Mouse (Mus musculus) cerebellum, adult 2 months (tissue): Measurements from ENCODE around the gene Fstl4. TPM values are rescaled to one million over a fixed set of nuclear protein-coding genes. Genes with fewer than 3 reads are reported as not detected.

ENCODE experiments used
- DNase-seq, 2 experiments: peaks; one replicate each; pipeline ENCODE4 v3.0.0; 2021
- H3K27ac ChIP-seq: fragments of 200-500 bp; 2 replicates; pipeline ENCODE4 v1.5.1; 2012; ENCODE audit warnings: low read length, control low read depth, inconsistent platforms; ENCODE audit not compliant: insufficient read depth
- H3K27me3 ChIP-seq: fragments of 200-500 bp; 2 replicates; pipeline ENCODE4 v1.6.1; 2012; ENCODE audit warnings: inconsistent platforms, mild to moderate bottlenecking, low read length, moderate library complexity; ENCODE audit not compliant: control insufficient read depth, insufficient read depth
- H3K4me1 ChIP-seq: fragments of 200-500 bp; 2 replicates; pipeline ENCODE4 v1.6.1; 2011; ENCODE audit warnings: low read length; ENCODE audit not compliant: control insufficient read depth, insufficient read depth
- H3K4me3 ChIP-seq: fragments of 200-500 bp; replicated peaks from 2 replicates; pipeline ENCODE3; 2011; ENCODE audit warnings: mild to moderate bottlenecking, low read depth, low read length, control low read depth; ENCODE audit not compliant: insufficient read depth
- CTCF ChIP-seq: fragments of 200-500 bp; IDR thresholded peaks from 2 replicates; pipeline ENCODE4 v1.5.1; 2011; ENCODE audit warnings: low read depth, mild to moderate bottlenecking, control low read depth, low read length, moderate library complexity, borderline replicate concordance; ENCODE audit not compliant: insufficient read depth
- POLR2A ChIP-seq: fragments of 200-500 bp; IDR thresholded peaks from 2 replicates; pipeline ENCODE4 v1.6.1; 2011; ENCODE audit warnings: low read length, control low read depth, borderline replicate concordance; ENCODE audit not compliant: insufficient read depth
- WGBS: fragments of 180-500 bp; shearing (Covaris S2); methylation state at CpG from one replicate; pipeline ENCODE4 v1.1.7; 2018; 5-methylcytosine and 5-hydroxymethylcytosine counted together
- polyA plus RNA-seq: library from polyadenylated mRNA; depleted of rRNA; stranded (reverse); fragments of >200 nt; gene quantifications from 2 replicates; pipeline ENCODE4 v1.2.3, GENCODE M21; 2012

Gene Fstl4
- polyA plus RNA-seq, 1 experiment: 4.1 TPM

GRCm38 (mm10) chr11:52924196-52924595 lies 159.8 kb downstream of the Fstl4 start:
- WGBS: 77% methylated on average over 2 of the region's 2 CpGs
- Histone ChIP-seq H3K27me3 (no peaks in the 10 kb centered on the region), H3K4me1 (peaks cover 6% of the 10 kb centered on the region), H3K27ac (no peak overlapping the region), H3K4me3 (no peak overlapping the region)
- TF ChIP-seq CTCF: no peak
- DNase-seq: no peak

DNA sequence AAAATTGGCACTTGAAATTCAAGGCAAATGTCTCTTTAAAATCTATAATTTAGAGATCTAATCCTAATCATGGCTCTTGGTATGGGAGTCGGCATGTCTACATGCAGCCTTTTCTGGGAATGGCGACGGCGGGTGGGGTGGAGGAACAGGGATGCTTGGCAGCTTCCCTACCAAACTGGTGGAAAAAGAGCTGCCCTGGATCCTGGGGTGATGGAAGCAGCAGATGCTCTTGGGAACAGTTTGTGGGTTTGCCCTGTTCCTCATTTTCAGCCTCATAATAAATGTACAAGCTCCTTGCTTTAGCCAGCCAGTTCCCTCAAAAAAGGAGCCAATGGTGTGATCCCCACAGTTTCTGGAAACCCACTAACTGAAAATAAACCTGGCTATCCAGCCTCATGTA lies 163.9 kb downstream of the Fstl4 start:
- 47% methylated on average over 4 of the region's 4 CpGs for WGBS
- Histone ChIP-seq H3K4me3 (no peak overlapping the region), H3K27ac (no peak overlapping the region), H3K4me1 (no peaks in the 10 kb centered on the region), H3K27me3 (no peaks in the 10 kb centered on the region)
- DNase-seq: peak in 1 of 2 experiments; percentile 8
- TF ChIP-seq CTCF (no peak), POLR2A (no peak)

DNA sequence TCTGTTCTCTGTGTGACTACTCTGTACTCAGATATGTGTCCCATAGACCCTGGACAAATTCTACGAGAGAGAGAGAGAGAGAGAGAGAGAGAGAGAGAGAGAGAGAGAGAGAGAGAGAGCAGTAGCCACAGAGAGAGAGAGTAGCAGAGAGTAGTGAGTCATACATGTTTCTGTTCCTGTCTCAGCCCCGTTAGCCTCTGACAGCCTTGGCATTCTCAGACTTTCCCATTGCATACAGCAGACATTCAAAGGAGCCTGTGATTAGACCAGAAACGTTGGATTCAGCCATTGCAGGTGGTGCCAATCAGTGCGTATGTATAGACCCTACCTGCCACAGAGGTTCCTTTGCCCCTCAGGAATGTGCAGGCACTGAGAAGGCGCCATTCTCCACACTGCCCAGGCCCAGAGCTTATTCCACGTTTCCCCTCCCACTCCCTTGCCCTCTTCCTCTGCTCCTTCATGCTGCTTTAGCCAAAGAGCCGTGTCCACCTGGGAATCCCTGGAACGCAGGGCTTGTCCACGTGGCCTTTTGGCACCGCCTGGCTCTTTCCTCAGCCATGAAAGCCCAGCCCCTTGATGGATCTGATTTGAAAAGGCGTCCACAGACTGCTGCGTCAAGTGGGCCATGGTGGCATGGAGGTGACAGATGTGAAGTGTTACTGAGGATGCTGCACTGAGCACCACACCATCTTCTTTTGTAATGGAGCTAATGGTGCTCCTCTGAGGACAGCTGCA lies 175.1 kb downstream of the Fstl4 start:
- Histone ChIP-seq H3K4me3 (no peak overlapping the region), H3K27me3 (no peaks in the 10 kb centered on the region), H3K4me1 (peaks cover 4% of the 10 kb centered on the region; the same call in 1 of the 2 replicates), H3K27ac (no peak overlapping the region)
- TF ChIP-seq POLR2A: no peak
- no peak for TF ChIP-seq CTCF
- 46% methylated on average over 12 of the region's 12 CpGs for WGBS
- DNase-seq: no peak

DNA sequence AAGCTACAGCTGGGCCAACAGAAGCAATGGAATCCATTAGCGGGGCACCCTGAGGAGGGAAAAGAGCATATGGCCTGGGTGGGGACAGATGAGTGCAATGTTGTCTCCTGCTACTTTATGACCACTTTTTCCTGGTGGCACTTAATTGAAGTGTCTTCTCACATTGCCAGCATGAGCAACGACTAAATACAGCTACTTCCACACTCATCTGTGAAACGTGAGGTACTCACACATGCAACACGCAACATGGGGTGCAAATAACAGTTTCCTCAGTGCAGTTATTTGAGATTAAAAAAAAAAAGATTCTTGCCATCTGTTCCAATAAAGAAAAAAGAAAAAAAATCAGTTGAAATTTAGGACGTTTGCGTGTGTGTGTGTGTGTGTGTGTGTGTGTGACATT lies 178.5 kb downstream of the Fstl4 start:
- Histone ChIP-seq H3K4me1 (peaks cover 4% of the 10 kb centered on the region; the same call in 1 of the 2 replicates), H3K27ac (no peak overlapping the region), H3K4me3 (no peak overlapping the region), H3K27me3 (no peaks in the 10 kb centered on the region)
- DNase-seq: no peak
- WGBS: 81% methylated on average over 6 of the region's 6 CpGs
- TF ChIP-seq POLR2A: no peak
- no peak for TF ChIP-seq CTCF

DNA sequence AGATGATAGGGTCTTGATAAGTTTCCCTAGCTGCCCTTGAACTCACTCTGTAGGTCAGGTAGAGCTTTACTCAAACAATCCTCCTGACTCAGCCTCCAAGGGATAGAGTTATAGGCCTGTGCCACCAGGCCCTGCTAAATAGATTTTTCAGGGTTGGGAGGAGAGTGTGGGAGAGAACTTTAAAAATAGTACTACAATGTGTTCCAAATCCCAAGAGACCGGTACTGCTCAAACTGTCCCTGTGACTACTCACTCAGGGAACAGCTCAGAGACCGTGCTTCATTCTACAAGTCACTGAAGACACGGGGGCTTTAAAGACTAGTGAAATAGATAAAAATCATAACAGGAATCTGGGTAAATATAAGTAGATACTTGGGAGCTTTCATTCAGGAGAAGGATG lies 190.6 kb downstream of the Fstl4 start:
- H3K27ac ChIP-seq: no peak overlapping the region
- TF ChIP-seq CTCF: no peak
- no peak for TF ChIP-seq POLR2A
- no peaks in the 10 kb centered on the region for H3K4me1 ChIP-seq
- DNase-seq: no peak
- H3K27me3 ChIP-seq: no peaks in the 10 kb centered on the region
- no peak overlapping the region for H3K4me3 ChIP-seq
- WGBS: 92% methylated on average over 3 of the region's 3 CpGs

DNA sequence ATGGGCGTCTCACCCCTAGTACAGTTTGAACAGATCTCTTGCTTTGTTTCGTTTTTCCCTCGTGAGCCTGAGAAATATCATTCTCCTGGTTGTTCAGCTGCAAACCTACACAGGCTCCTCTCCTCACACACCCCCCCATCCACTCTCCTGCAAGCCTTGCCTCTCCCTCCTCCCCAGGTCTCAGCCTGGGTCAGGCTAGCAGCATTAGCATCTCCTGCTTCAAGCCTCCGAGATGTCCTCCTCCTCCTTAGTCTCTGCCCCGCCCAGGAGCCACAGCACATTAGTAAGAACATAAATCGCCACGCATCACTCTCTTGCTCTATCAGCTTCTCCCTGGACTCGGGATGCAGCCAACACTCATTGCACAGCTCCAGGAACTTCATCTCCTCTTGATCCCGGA lies 204.4 kb downstream of the Fstl4 start:
- H3K4me1 ChIP-seq: peaks cover 4% of the 10 kb centered on the region
- H3K27ac ChIP-seq: no peak overlapping the region
- 58% methylated on average over 9 of the region's 9 CpGs for WGBS
- no peak for TF ChIP-seq POLR2A
- no peak for TF ChIP-seq CTCF
- H3K4me3 ChIP-seq: no peak overlapping the region
- no peaks in the 10 kb centered on the region for H3K27me3 ChIP-seq
- DNase-seq: no peak

DNA sequence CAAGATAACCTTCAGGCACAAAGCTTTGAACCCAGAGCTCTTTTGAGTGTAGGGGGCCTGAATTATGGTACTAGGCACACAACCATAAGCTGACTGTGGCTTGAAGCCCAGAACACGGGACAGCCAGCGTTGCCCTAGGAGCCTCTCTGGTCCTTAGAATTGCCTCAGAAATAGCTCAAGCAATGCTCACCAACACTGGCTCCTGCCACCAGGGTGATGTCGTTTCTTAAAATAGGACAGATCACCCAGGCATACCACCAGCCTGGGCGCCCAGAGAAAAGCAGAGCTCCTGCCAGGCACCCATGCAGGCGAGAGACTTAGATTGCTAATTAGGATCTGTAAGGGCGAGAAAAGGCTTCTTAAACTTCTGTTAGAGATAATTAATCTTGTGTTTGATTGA lies 206.0 kb downstream of the Fstl4 start:
- no peak for TF ChIP-seq CTCF
- TF ChIP-seq POLR2A: no peak
- WGBS: 34% methylated on average over 6 of the region's 6 CpGs
- Histone ChIP-seq H3K4me3 (no peak overlapping the region), H3K4me1 (peaks cover 4% of the 10 kb centered on the region), H3K27me3 (no peaks in the 10 kb centered on the region), H3K27ac (no peak overlapping the region)
- DNase-seq: no peak

GRCm38 (mm10) chr11:52986986-52987385 lies 222.6 kb downstream of the Fstl4 start:
- Histone ChIP-seq H3K27ac (no peak overlapping the region), H3K4me3 (no peak overlapping the region), H3K27me3 (no peaks in the 10 kb centered on the region), H3K4me1 (no peaks in the 10 kb centered on the region)
- WGBS: 60% methylated on average over 8 of the region's 8 CpGs
- TF ChIP-seq CTCF (no peak), POLR2A (no peak)
- DNase-seq: no peak

DNA sequence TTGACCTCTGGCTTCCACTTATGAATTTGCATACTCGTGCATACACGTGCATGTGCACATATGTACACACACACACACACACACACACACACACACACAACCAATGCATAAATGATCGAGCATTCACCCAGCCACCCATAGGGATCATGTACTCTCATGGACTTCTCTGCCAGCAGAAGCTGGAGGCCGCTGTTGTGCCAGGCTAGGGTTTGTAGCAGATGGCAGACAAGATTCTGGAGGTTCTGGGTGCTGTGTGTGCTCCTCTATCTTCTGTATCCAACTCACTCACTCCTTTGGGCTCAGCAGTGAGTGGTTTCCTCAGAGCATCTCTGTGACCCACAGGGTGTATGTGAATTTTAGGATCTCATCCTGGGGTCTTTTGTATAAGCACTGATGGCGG lies 230.3 kb downstream of the Fstl4 start:
- TF ChIP-seq CTCF: peak; percentile 21; the same call in 1 of the 2 replicates
- TF ChIP-seq POLR2A: no peak
- Histone ChIP-seq H3K4me1 (peaks cover 4% of the 10 kb centered on the region), H3K27me3 (no peaks in the 10 kb centered on the region), H3K4me3 (no peak overlapping the region), H3K27ac (no peak overlapping the region)
- WGBS: 77% methylated on average over 5 of the region's 5 CpGs
- no peak for DNase-seq
